Mouse (Mus musculus) erythroblast, embryonic 14.5 days (primary cell): ENCODE results near the gene Mpv17.

ENCODE experiments used
- GATA1 ChIP-seq: IDR thresholded peaks from 2 replicates; pipeline ENCODE4 v1.6.1; 2012; ENCODE audit warnings: low read length, inconsistent platforms, mixed read lengths
- TAL1 ChIP-seq: IDR thresholded peaks from 3 replicates; pipeline ENCODE4 v1.6.1; 2012; ENCODE audit warnings: low read length, inconsistent platforms, mixed read lengths

- TF ChIP-seq GATA1 (no peak), TAL1 (no peak)
Measured at GRCm38 (mm10) chr5:31123481-31123880, 30.6 kb downstream of the Mpv17 start.
